Mouse (Mus musculus): ENCODE measurements around the gene Rergl.

Rergl gene

GRCm38 (mm10) chr6:139501876-139502275 is at the start of gene Rergl:
TSS of gene Rergl (minus strand) at chr6:139501976.
- no peak for DNase-seq (ENCODE audit: low spot score)

- no peak for DNase-seq (ENCODE audit: low spot score)
These were observed 36.7 kb upstream of the Rergl start for GRCm38 (mm10) chr6:139538469-139538868.

- DNase-seq (ENCODE audit: low spot score) = no peak
These were observed 23.6 kb upstream of the Rergl start for GRCm38 (mm10) chr6:139525406-139525805.

- no peak for DNase-seq (ENCODE audit: low spot score)
These were observed 22.5 kb upstream of the Rergl start for GRCm38 (mm10) chr6:139524288-139524687.

GRCm38 (mm10) chr6:139514938-139515510 is 13.2 kb upstream of the Rergl start:
- no peak for DNase-seq (ENCODE audit: low spot score)

- DNase-seq (ENCODE audit: low spot score) = peak; percentile 3
These were observed 22.0 kb downstream of the Rergl start for GRCm38 (mm10) chr6:139479730-139480129.

- DNase-seq (ENCODE audit: low spot score) = no peak
These were observed 36.8 kb downstream of the Rergl start for GRCm38 (mm10) chr6:139464980-139465379.

GRCm38 (mm10) chr6:139464292-139464691 is 37.5 kb downstream of the Rergl start:
- no peak for DNase-seq (ENCODE audit: low spot score)

GRCm38 (mm10) chr6:139461094-139461493 is 40.7 kb downstream of the Rergl start:
- peak; percentile 12 for DNase-seq (ENCODE audit: low spot score)

- no peak for DNase-seq (ENCODE audit: low spot score)
These were observed 41.3 kb downstream of the Rergl start for GRCm38 (mm10) chr6:139460470-139460869.

- no peak for DNase-seq (ENCODE audit: low spot score)
These were observed 57.8 kb downstream of the Rergl start for GRCm38 (mm10) chr6:139443999-139444398.
